17 mouse cellular contexts compared by ENCODE assay signal in genomic region chr16:92927662-92928061, GRCm38 (mm10).
A peak's percentile ranks its signal among the peaks of the same experiment; 100 is the strongest.
DNase-seq lines count a peak whose midpoint lies in the region; ATAC-seq lines count a peak whose summit lies in the region.
"Had no signal": no experiment of that assay in that cellular context is flagged by ENCODE, and none has a peak within 500 bp of the region (broad histone marks: within the 10 kb centered on the region; RNA-seq: fewer than 3 reads in every experiment).

No protein-coding gene starts in this region.

- H3K27ac ChIP-seq in hindbrain, embryonic 13.5 days: no peak overlapping the region
- H3K27ac ChIP-seq: forebrain, embryonic 12.5 days; hindbrain, embryonic 10.5 days; midbrain, embryonic 13.5 days had no signal

- H3K9ac ChIP-seq in hindbrain, embryonic 13.5 days: no peak overlapping the region
- H3K9ac ChIP-seq: forebrain, embryonic 12.5 days; midbrain, embryonic 13.5 days had no signal

- H3K27me3 ChIP-seq in hindbrain, embryonic 13.5 days: no peaks in the 10 kb centered on the region
- H3K27me3 ChIP-seq: forebrain, embryonic 12.5 days; midbrain, embryonic 13.5 days had no signal

- no peak overlapping the region for H3K4me3 ChIP-seq in hindbrain, embryonic 13.5 days
- H3K4me3 ChIP-seq: forebrain, embryonic 12.5 days; hindbrain, embryonic 10.5 days; midbrain, embryonic 13.5 days had no signal

- DNase-seq in embryo, embryonic 10.5 days (ENCODE audit: low spot score): peak; percentile 28
- DNase-seq in induced T-regulatory cell, adult 2 months (ENCODE audit: low read depth): peak; percentile 18
- DNase-seq in naive thymus-derived CD4-positive, alpha-beta T cell, adult 2 months (ENCODE audit: low read depth): peak; percentile 49
- no peak for DNase-seq in layer of hippocampus, adult 8-10 months (ENCODE audit: low spot score in 2 of 2)
- no peak for DNase-seq in left cerebral cortex, adult 8-10 months (ENCODE audit: low spot score in 2 of 2)
- no peak for DNase-seq in heart, adult 8-10 months (ENCODE audit: low spot score)
- DNase-seq: adrenal gland, adult 2 months; cerebellum, adult 8-10 months; kidney, adult 18-20 months; kidney, postnatal 36 days; right cerebral cortex, postnatal 25 days had no signal

- WGBS in hindbrain, embryonic 13.5 days: 53% methylated on average over 2 of the region's 2 CpGs

- no peak overlapping the region for H3K4me2 ChIP-seq in hindbrain, embryonic 13.5 days
- H3K4me2 ChIP-seq: forebrain, embryonic 12.5 days; heart, embryonic 11.5 days; liver, embryonic 11.5 days; midbrain, embryonic 13.5 days had no signal

- ATAC-seq in hindbrain, embryonic 13.5 days (ENCODE audit: low FRiP score): no peak
- ATAC-seq: midbrain, embryonic 13.5 days had no signal

- 0 out of 2 replicates have a peak, but pooled peaks cover 6% of the 10 kb centered on the region for H3K4me1 ChIP-seq in hindbrain, embryonic 13.5 days (replicated peaks)
- H3K4me1 ChIP-seq: forebrain, embryonic 12.5 days; midbrain, embryonic 13.5 days had no signal

- H3K9me3 ChIP-seq in hindbrain, embryonic 13.5 days: no peaks in the 10 kb centered on the region
- H3K9me3 ChIP-seq: forebrain, embryonic 12.5 days; hindbrain, embryonic 10.5 days; midbrain, embryonic 13.5 days had no signal

- H3K36me3 ChIP-seq in hindbrain, embryonic 13.5 days: no peaks in the 10 kb centered on the region
- H3K36me3 ChIP-seq: forebrain, embryonic 12.5 days; hindbrain, embryonic 10.5 days; midbrain, embryonic 13.5 days had no signal

Comparison
In these comparisons a context has a peak if more than half of its experiments do, and no peak if none do; other contexts are left out.
1. DNase-seq: peak in embryo, embryonic 10.5 days (single experiment), induced T-regulatory cell, adult 2 months (single experiment) and naive thymus-derived CD4-positive, alpha-beta T cell, adult 2 months (single experiment); none in layer of hippocampus, adult 8-10 months (0 of 2), left cerebral cortex, adult 8-10 months (0 of 2) and heart, adult 8-10 months (single experiment).